Mouse (Mus musculus) right cerebral cortex, postnatal 25 days (tissue): ENCODE data around the gene Stfa2.
"Not testable (repeated sequence)": the region's sequence is repeated elsewhere in the genome, so short reads cannot be mapped to it uniquely, and the experiment has no call there.

ENCODE experiments used
- DNase-seq: peaks from one replicate; pipeline ENCODE4 v3.0.0; 2022

The Stfa2 gene

GRCm38 (mm10) chr16:36408357-36408756, at the start of gene Stfa2:
Gene Stfa2, minus strand, starts transcription at chr16:36408457.
- no peak for DNase-seq

- DNase-seq, result no peak
These were observed 47.1 kb upstream of the Stfa2 start, which contains the start of gene Stfa3 for GRCm38 (mm10) chr16:36455342-36455802. Gene Stfa3, minus strand, starts transcription at chr16:36455392.

- not testable (repeated sequence) for DNase-seq
These were observed 12.7 kb upstream of the Stfa2 start for GRCm38 (mm10) chr16:36420979-36421378.

GRCm38 (mm10) chr16:36389060-36389459, 19.2 kb downstream of the Stfa2 start:
- no peak for DNase-seq

GRCm38 (mm10) chr16:36367648-36368047, 40.6 kb downstream of the Stfa2 start, which contains the start of gene BC100530:
Gene BC100530, minus strand, starts transcription at chr16:36367748.
- not testable (repeated sequence) for DNase-seq
